Mouse (Mus musculus) Muller cell, postnatal 12 days (primary cell): Measurements from ENCODE around the gene Gm13889.

Experiments
- DNase-seq: peaks from one replicate; pipeline ENCODE4 v3.0.0-alpha.2; 2015; ENCODE audit errors: inconsistent ontology term

Gene Gm13889

DNA sequence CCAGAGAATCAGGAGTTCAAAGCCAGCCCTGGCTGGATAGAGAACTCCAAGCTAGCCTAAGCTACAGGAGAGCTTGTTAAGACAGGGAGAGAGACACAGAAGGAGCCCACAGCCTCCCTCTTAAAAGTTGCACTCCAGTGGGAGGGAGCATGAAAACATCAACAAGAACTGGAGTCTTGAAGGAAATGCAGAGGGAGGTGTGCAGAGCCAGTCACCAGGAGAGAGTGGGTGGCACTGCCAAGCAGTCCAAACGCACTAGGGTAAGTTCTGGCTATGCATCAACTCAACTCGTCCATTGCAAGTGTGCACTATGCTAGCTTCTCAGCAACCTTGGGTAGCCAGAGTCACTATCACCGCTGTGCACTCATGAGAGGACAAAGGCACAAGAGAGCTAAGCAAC lies 1.2 kb upstream of the Gm13889 start:
- no peak for DNase-seq

DNA sequence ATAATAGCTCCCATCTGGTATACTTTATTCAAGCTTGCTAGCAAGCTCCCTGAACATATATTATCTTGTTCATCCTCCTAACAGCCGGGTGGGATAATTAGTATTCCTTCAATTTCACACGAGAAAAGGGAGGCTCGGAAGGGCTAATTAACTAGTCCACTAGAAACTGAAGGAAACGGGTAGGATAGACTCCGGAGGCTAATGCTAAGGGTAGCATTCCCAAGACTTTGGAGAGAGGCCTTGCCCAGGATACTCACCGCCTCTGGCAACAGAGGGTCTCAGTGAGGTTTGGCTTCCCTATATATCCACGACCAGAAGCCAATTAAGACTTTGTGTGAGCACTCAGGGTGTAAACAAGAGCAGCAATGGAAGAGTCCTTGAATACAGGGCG lies 779 bp upstream of the Gm13889 start:
- DNase-seq, result no peak

DNA sequence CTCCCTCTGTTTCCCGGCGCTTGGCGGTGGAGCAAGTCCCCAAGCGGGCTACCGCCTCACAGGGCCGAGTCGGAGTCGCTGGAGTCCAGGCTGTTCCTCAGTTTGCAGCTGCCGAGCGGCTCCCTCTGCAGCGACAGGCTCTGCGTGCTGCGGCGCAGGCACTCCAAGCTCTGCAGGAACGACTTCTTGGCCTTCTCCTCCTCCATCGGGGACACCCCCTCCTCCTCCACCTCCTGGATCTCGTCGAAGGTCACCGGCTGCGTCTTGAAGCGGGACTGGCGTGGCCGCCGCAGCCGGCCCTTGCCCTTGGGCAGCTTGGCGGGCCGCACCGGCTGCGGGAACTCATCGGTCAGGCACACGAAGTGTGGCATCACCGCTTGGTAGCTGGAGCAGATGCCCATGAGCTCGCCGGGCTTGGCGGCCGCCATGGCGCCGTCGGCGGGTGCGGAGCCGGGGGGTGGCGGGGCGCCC lies 635 bp downstream of the Gm13889 start:
- DNase-seq, result peak; percentile 65

DNA sequence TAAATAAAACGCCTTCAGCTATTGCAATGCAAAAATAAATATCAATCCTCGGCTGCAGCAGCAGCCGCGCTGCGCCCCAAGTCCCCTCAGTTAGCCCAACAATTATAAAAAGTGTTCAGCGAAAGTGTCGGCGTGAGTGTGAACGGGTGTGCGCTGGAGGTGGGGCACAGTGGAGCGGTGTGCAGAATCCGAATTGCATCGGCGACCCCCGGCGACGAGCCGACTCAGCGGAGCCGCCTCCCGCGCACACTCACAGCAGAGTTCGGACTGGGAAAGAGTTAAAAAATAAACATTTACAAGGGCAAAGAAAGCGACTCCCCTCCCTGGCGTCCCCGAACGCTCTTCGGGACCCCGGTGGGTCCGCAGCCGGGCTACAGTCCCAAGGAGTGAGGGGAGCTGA lies 1.1 kb downstream of the Gm13889 start:
- DNase-seq, result no peak

DNA sequence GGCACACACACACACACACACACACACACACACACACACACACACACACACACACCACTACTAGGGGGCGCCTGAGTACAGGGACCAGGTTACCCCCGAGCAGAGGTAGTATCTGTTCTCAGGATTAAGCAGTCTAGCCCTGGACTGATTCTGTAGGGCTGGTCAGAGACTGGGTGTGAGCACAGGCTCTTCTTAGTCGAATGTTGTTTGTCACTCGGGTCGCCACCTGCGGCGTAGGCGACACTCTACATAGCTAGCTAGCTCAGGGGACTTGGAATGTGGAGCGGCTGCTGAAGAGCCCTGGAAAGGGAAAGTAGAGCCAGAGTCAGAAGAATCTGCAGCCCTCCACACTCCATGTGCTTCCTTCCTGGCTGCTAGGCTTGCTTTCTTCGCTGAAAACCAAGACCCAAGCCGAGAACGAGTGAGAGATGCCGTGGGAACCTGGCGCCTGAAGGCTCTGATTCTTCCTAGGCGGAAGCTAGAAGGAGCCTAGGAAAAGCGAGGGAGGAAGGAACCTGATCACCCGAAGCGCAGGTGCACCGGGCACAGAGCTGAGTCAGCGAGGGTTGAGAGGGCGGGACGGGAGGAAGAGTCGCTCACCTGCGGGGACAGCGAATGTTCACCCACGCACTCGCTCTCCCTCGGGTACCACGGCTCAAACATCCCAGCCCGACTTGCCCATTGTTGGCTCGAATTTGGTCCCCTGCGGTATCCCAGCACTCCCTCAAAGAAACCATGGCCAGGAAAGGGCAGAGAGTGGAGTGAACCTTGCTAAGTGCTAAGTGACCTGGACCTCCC lies 2.0 kb downstream of the Gm13889 start:
- peak; percentile 44 for DNase-seq

DNA sequence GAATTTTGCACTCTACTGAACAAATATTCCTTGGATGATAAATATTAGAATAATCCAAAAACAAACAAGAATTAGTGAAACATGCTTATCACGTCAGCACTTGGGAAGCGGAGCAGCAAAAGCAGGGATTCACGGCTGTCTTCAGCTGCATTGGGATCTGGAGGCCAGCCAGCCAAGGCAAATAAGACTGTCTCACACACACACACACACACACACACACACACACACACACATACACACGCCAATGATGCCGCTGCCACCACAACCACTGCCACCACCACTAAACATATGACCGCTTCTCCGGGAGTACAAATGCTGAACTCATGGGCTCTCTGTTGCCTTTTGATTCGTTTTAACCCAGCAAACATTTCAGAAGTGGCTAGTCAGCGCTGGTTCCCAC lies 3.3 kb downstream of the Gm13889 start:
- no peak for DNase-seq

DNA sequence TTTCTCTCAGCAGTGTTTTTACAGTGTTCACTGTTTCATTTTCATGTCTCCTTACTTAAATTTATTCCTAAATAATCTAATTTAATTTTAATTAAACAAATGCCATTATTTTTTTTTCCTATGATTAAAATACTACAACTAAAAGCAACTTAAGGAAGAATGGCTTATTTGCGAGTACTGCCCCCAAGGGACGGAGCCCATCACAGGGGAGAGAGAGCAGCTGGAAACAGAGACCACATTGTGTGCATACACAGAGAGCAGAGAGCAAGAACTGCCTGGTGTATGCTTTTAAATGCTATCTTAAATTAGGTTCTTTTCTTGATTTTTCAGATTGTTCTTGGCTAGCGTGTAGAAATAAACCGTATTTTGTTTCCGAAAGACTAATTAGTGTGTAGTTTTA lies 10.0 kb downstream of the Gm13889 start:
- DNase-seq, result no peak

DNA sequence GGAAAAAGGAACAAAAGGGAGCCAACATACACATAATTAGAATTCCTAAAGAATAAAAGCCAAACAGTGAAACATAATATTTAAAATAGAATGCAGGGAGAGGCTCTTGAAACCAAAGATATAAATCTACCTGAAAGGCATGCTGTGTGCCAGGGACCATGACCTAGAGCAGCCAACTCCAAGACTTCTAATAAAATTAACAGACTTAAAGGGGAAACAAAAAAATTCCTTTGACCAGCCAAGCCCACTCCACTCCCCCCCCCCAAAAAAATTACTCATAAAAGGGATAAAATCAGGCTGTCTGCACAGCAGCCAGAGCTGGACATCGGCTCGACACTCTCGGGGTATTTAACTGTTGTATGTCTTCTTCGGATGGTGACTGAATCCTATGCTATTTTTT lies 12.1 kb downstream of the Gm13889 start:
- DNase-seq, result no peak

DNA sequence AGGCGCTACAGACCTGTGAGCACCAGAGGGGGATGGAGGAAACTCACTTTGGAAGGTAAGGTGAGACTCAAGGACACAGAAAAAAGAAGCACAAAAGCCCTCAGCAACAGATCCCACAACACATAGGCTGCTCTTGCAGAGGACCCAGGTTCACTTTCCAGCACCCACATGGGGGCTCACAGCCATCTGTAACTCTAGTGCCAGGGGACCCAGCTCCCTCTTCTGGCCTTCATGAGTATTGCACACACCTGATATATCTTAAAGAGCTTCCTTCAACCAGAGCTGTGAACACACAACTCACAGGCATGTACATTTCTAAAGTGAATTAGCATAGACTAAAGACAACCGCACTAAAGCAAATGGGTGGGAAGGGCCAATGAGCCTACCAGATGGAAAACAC lies 12.9 kb downstream of the Gm13889 start:
- DNase-seq, result no peak

DNA sequence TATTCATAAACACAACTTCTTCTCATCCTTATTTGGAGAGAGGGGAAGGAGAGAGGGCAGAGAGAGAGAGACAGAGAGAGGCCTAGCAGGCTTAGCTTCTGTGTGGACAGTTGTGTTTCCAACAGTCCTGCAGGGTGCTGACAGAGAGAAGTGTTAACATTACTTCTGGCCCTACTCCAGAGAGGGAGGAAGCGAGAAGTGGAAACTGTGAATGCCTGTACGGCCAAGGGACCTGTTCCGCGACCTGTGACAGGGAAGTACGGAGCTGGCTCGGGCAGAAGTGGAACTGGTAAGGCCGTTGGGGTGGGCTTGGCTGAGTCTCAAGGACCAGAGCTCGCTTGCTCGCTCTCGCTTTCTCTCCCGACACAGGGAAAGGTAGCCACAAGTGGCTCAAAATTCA lies 15.3 kb downstream of the Gm13889 start:
- no peak for DNase-seq

DNA sequence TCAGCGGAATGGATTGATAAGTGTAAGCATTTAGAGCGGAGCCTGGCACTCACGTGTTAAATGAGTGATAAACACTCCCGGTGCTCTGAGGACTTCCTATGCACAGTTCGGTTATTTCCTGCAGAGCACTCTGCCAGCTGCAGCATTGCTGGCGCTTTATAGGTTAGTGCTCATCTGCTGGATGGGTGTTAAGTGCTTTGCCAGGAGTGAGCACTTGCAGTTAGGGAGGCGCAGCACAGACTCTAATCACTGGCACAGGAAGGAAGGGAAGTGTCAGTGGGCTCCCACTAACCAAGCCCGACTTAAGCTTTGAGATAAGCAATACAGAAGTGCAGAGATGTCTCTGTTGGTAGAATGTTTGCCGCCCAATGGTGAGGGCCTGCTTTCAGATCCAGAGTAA lies 18.5 kb downstream of the Gm13889 start:
- no peak for DNase-seq

DNA sequence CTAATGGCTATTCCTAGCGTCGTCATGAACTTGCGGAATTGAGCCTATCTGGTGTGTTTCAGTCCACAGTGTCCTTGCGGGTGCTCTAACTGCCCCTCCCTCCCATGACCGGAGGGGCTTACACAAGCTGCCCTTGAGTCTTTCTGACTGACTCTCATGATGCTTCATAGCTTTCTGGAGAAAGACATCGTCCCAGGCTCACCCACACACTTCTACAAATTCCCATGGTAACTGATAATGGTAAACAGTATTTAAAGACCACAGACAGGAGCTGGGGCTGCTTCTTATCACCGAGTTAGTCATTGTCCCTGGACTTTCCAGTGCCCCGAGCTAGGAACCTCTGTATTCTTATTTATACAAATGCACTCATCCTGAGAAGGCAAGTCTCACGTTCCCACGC lies 28.1 kb downstream of the Gm13889 start:
- DNase-seq, result no peak

DNA sequence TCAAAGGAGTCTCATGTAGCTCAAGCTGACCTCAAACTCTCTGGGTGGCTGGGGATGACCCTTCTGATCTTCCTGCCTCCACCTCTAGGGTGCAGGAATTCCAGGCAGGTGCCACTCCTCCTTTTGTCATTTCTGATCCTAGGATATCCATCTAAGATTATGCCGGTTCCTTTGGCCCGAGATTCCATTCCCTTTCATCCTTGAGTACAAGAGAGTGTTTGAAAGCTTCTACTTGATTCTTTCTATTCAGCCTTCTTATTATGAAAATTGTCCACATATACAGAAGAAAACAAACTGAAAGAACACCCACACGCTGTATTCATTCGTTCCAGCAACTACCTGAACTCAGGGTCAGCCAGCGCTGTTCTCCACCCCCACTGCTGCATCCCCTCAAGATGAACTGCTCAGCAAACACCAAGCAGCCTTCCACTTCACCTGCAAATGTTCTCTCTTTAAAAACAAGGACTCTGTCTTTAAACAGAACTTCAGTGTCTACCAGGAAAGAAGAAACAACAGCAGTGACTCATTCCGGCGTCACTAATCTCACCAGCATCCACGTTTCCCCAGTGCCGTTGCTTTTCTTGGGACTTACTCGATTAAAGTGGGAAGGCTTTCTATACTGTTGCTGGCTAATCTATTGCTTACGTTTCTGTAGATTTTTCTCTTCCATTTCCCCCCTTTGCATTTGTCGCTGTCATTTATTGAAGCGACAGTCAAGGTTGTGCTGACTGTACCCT lies 29.1 kb downstream of the Gm13889 start:
- no peak for DNase-seq

DNA sequence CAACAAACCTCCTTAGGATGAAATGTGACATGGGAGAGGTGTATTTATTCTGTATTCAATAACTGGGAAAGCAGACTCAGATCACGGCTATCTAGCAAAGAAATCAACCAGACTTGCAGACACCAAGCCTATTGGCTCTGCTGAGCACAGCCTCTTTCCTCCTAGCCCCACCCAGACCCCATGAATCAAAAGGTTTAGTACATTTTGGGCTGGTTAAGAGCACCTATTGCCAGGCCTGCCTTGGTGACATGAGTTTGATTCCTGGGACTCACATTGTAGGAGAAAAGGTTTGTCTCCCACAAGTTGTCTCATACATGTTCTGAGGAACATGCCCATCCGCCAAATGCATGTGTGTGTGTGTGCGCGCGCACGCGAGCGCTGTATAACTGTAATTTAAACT lies 30.9 kb downstream of the Gm13889 start:
- DNase-seq, result no peak

DNA sequence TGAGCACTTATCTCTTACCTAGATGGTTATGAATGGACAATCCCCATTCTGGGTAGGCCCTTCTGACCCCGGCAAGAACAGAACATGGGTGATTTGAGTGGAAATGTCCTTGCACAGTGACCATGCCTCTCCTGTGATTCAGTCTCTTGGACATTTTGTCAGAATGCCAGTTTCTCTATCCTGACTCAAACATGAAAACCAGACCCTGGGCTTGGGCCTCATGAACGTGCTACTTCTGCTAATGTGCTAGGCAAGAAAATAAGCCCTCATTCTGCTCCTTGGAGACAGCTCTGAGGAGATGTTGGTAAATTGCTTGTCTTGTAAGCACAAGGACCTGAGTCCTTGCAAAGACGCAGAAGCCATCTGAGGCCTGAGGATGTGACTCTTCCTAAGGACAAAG lies 37.9 kb downstream of the Gm13889 start:
- DNase-seq, result no peak

DNA sequence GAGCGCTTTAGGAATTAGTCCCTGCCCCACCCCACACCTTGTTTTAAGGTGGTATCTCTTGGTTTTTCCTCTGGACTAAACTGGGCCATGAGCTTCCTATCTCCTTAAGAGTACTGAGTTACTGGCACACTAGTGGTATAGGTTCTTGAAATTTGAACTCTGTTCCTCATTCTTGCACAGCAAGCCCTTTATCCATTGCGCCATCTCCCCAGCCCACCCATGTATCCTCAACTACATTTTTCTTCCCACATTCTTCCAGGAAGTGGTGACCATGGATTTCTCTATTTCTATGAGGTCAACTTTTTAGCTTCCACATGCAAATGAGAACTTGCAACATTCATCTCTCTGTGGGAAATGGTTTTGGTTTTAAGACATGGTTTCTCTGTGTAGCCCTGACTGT lies 43.4 kb downstream of the Gm13889 start:
- DNase-seq, result no peak

DNA sequence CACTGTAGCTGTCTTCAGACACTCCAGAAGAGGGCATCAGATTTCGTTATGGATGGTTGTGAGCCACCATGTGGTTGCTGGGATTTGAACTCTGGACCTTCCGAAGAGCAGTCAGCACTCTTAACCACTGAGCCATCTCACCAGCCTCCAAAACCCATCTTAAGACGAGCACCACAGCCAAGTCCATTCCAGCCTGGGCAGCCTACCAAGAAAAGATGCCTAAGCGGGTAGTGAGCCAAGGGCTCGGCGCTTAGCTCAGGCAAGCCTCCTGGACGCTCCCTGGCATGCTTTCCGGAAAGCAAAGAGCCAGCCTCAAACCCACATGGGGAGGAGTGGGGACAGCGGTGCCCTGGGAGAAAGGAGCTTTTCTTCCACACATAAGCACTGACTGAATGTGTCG lies 45.1 kb downstream of the Gm13889 start:
- peak; percentile 80 for DNase-seq

DNA sequence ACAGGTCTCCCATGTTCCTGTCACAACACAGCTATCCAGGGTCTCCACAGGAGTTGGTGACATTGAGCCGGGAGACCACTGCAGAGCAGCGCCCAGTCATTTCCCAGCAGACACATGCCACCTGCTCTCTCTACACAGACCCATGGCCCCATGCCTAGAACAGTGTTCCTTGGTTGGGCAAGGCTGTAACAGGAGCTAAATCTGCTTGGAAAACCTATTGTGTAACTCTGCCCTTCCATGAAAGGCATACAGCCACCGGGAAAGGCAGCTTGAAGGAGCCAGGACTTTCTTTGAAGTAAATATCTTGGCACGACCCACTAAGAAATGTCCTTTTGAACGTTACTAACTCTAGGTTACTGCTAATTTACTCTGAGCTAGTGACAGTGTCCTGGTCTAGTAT lies 47.3 kb downstream of the Gm13889 start:
- DNase-seq, result no peak

DNA sequence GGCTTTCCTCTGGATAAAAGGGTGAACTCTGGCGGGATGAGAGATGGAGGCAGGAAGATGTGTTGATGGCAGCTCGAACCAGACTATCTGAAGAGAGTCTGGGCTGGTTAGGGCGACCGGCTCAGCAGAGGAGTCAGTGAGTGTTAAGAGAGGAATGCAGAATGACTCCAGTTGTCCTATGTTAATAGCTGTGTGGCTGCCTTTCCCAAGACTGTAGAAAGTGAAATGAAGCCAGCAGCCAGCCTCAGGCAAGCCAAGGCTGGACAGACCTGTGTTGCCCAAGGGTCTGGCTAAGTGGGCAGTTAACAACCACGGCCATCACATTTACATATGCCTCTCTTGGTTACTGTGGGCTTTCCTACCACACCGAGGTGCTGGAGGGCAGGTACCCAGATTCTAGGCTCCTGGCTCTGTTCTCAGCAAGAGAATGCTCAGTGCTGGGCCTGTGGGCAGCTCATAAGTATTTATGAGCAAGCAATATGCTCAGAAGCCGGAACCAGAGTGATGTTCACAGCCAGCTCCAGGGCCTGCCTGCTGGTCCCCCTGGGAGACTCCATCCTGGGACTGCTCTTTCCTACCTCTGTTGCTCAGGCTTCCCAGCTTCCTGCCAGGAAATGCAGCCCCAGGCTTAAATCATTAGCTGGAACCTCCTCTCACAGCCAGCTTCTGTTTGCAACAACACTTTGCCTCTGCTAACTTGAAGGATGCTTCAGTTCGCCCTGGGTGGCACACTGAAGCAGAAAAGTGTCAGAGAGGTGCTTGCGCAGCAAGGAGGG lies 49.3 kb downstream of the Gm13889 start:
- peak; percentile 40 for DNase-seq

DNA sequence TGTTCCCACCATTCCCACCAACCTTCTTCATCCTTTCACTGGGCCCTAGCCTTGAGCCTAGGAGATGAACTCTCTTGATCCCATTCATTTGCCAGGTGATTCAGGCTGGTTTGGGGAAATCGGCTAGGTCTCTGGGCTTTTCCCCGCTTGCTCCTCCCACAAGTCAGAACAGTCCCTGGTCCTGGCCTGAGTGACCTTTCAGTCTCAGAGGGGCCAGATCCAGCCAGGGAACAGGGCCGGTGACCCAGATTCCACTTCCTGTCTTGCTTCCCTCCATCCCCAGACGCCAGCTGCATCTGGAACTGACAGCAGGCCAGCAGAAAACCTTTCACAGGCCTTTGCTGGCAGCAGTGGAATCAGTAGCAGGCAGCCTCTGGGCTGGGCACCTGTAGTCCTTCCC lies 50.7 kb downstream of the Gm13889 start:
- no peak for DNase-seq
